Comparison of ENCODE assay signal across 32 mouse cellular contexts in the genomic region with DNA sequence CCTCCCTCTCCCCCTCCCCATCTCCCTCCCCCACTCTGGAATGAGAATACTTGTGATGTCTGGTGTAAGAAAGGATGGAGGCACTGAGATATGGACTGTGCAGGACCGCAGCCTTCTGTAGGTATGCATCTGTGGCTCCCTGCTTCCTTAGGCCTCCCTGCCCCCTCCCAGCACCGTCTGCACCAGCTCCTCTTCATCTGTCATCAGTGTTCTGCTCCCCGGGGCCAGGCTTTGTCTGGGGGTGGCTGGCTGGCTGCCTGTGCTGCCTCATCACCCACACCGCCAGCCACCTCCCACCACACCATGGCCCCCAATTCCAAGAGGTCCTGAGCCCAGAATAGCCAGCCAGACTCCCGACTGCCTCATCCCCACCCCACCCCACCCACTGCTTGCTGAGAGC. TPM values are rescaled to one million over a fixed set of nuclear protein-coding genes. Genes with fewer than 3 reads are reported as not detected.
DNase-seq lines count a peak whose midpoint lies in the region; ATAC-seq and TF ChIP-seq lines count a peak whose summit lies in the region.
"Had no signal": no experiment of that assay in that cellular context is flagged by ENCODE, and none has a peak within 500 bp of the region (broad histone marks: within the 10 kb centered on the region; RNA-seq: fewer than 3 reads in every experiment).

No protein-coding gene starts in this region.

- H3K27ac ChIP-seq in embryonic facial prominence, embryonic 14.5 days (replicated peaks; ENCODE audit: low read depth, low read length), result no peak overlapping the region
- no peak overlapping the region for H3K27ac ChIP-seq in embryonic facial prominence, embryonic 10.5 days (replicated peaks)
- H3K27ac ChIP-seq in lung, postnatal 0 days (ENCODE audit: low read length), result no peak overlapping the region
- H3K27ac ChIP-seq: embryonic facial prominence, embryonic 12.5 days; forebrain, embryonic 10.5 days; forebrain, embryonic 15.5 days; hindbrain, embryonic 13.5 days; left cerebral cortex, adult 2 months; limb, embryonic 15.5 days; liver, embryonic 13.5 days; midbrain, embryonic 15.5 days had no signal

- no peaks in the 10 kb centered on the region for H3K27me3 ChIP-seq in embryonic facial prominence, embryonic 14.5 days (replicated peaks; ENCODE audit: control insufficient read depth, insufficient read depth, low read length)
- peaks cover 4% of the 10 kb centered on the region; the same call in 1 of the 2 replicates for H3K27me3 ChIP-seq in embryonic facial prominence, embryonic 10.5 days (replicated peaks; ENCODE audit: low read depth, poor library complexity, severe bottlenecking)
- H3K27me3 ChIP-seq in lung, postnatal 0 days (replicated peaks; ENCODE audit: insufficient read depth, low read length), result no peaks in the 10 kb centered on the region
- H3K27me3 ChIP-seq: embryonic facial prominence, embryonic 12.5 days; forebrain, embryonic 15.5 days; limb, embryonic 15.5 days; liver, embryonic 13.5 days; midbrain, embryonic 15.5 days had no signal

- no peaks in the 10 kb centered on the region for H3K9me3 ChIP-seq in embryonic facial prominence, embryonic 14.5 days (ENCODE audit: control insufficient read depth, low read length)
- H3K9me3 ChIP-seq in embryonic facial prominence, embryonic 10.5 days, result no peaks in the 10 kb centered on the region
- H3K9me3 ChIP-seq in lung, postnatal 0 days (ENCODE audit: low read length), result no peaks in the 10 kb centered on the region
- H3K9me3 ChIP-seq: embryonic facial prominence, embryonic 12.5 days; forebrain, embryonic 10.5 days; forebrain, embryonic 15.5 days; heart, embryonic 12.5 days; hindbrain, embryonic 13.5 days; limb, embryonic 15.5 days; liver, embryonic 13.5 days; midbrain, embryonic 15.5 days had no signal

- TF ChIP-seq CTCF in lung, postnatal 0 days (IDR thresholded peaks at IDR 0.05), result no peak

- H3K4me3 ChIP-seq in embryonic facial prominence, embryonic 14.5 days (ENCODE audit: low read depth, low read length), result no peak overlapping the region
- H3K4me3 ChIP-seq in embryonic facial prominence, embryonic 10.5 days, result no peak overlapping the region
- no peak overlapping the region for H3K4me3 ChIP-seq in lung, postnatal 0 days (ENCODE audit: low read depth, low read length)
- H3K4me3 ChIP-seq: embryonic facial prominence, embryonic 12.5 days; forebrain, embryonic 10.5 days; forebrain, embryonic 15.5 days; heart, embryonic 12.5 days; hindbrain, embryonic 13.5 days; left cerebral cortex, adult 2 months; limb, embryonic 15.5 days; liver, embryonic 13.5 days; midbrain, embryonic 15.5 days had no signal

- no peak overlapping the region for H3K9ac ChIP-seq in embryonic facial prominence, embryonic 14.5 days (ENCODE audit: low read depth, low read length)
- no peak overlapping the region for H3K9ac ChIP-seq in lung, postnatal 0 days (replicated peaks; ENCODE audit: low read depth)
- H3K9ac ChIP-seq: embryonic facial prominence, embryonic 12.5 days; forebrain, embryonic 15.5 days; heart, embryonic 12.5 days; hindbrain, embryonic 13.5 days; limb, embryonic 15.5 days; liver, embryonic 13.5 days; midbrain, embryonic 15.5 days had no signal

- DNase-seq in embryonic facial prominence, embryonic 14.5 days (ENCODE audit: low spot score), result peak; percentile 26
- DNase-seq in embryonic facial prominence, embryonic 10.5 days (ENCODE audit: low spot score), result no peak
- peak; percentile 46 for DNase-seq in right cerebral cortex, adult 18-20 months
- no peak for DNase-seq in right cerebral cortex, postnatal 4 days
- peak; percentile 58 for DNase-seq in layer of hippocampus, adult 9-11 months
- no peak for DNase-seq in thymus, postnatal 14 days
- DNase-seq in lung, postnatal 0 days (ENCODE audit: low spot score), result no peak
- DNase-seq: adrenal gland, adult 2 months; adrenal gland, postnatal 36 days; cerebellum, adult 8-10 months; cerebellum, postnatal 36 days; gastrocnemius, postnatal 14 days; heart, adult 18-20 months; heart, postnatal 4 days; kidney, adult 8-10 months; kidney, postnatal 10 days; liver, embryonic 13.5 days; lung, adult 2 months; lung, postnatal 14 days had no signal

- no peak for TF ChIP-seq EP300 in lung, postnatal 0 days (IDR thresholded peaks at IDR 0.05)

- ATAC-seq in embryonic facial prominence, embryonic 14.5 days (ENCODE audit: low read depth), result peak; percentile 37; the same call in 1 of the 2 replicates
- ATAC-seq in lung, postnatal 0 days, result no peak
- ATAC-seq: activated CD4-positive, CD25-positive, alpha-beta regulatory T cell, adult 4 months; forebrain, embryonic 15.5 days; intestine, embryonic 16.5 days; midbrain, embryonic 15.5 days had no signal

- H3K4me1 ChIP-seq in embryonic facial prominence, embryonic 14.5 days (ENCODE audit: control insufficient read depth, insufficient read depth, low read length), result no peaks in the 10 kb centered on the region
- no peaks in the 10 kb centered on the region for H3K4me1 ChIP-seq in embryonic facial prominence, embryonic 10.5 days
- no peaks in the 10 kb centered on the region for H3K4me1 ChIP-seq in lung, postnatal 0 days (ENCODE audit: insufficient read depth, low read depth, low read length)
- H3K4me1 ChIP-seq: embryonic facial prominence, embryonic 12.5 days; forebrain, embryonic 10.5 days; forebrain, embryonic 15.5 days; hindbrain, embryonic 13.5 days; limb, embryonic 15.5 days; liver, embryonic 13.5 days; midbrain, embryonic 15.5 days had no signal

- WGBS in embryonic facial prominence, embryonic 14.5 days, result 44% methylated on average over 5 of the region's 5 CpGs
- 53% methylated on average over 5 of the region's 5 CpGs for WGBS in embryonic facial prominence, embryonic 10.5 days
- 37% methylated on average over 5 of the region's 5 CpGs for WGBS in lung, postnatal 0 days

- no peak overlapping the region for H3K4me2 ChIP-seq in embryonic facial prominence, embryonic 14.5 days (ENCODE audit: low read depth, low read length)
- no peak overlapping the region for H3K4me2 ChIP-seq in lung, postnatal 0 days (replicated peaks; ENCODE audit: low read depth, low read length)
- H3K4me2 ChIP-seq: embryonic facial prominence, embryonic 12.5 days; forebrain, embryonic 15.5 days; heart, embryonic 12.5 days; hindbrain, embryonic 13.5 days; limb, embryonic 15.5 days; liver, embryonic 13.5 days; midbrain, embryonic 15.5 days had no signal

- H3K36me3 ChIP-seq in embryonic facial prominence, embryonic 14.5 days (ENCODE audit: control insufficient read depth, insufficient read depth, low read length), result no peaks in the 10 kb centered on the region
- no peaks in the 10 kb centered on the region for H3K36me3 ChIP-seq in embryonic facial prominence, embryonic 10.5 days (replicated peaks)
- H3K36me3 ChIP-seq in lung, postnatal 0 days (ENCODE audit: insufficient read depth, low read length), result no peaks in the 10 kb centered on the region
- H3K36me3 ChIP-seq: embryonic facial prominence, embryonic 12.5 days; forebrain, embryonic 10.5 days; forebrain, embryonic 15.5 days; heart, embryonic 12.5 days; hindbrain, embryonic 13.5 days; limb, embryonic 15.5 days; liver, embryonic 13.5 days; midbrain, embryonic 15.5 days had no signal

RNA-seq across cellular contexts. Expression of gene Myod1, which starts 12.1 kb away (rescaled TPM):
- 46.5 and 50.7 TPM in 2 replicates for polyA plus RNA-seq in embryonic facial prominence, embryonic 14.5 days (2014; fragmentation: Nextera tagmentation; extraction: Ambion mirVana)
- 0.62 and 2.0 TPM in 2 replicates for polyA plus RNA-seq in embryonic facial prominence, embryonic 10.5 days (2016; fragmentation: Nextera tagmentation; extraction: Ambion mirVana)
- polyA plus RNA-seq in lung, postnatal 0 days (2015; fragmentation: Nextera tagmentation; extraction: Ambion mirVana), result not detected in 2 replicates
- polyA plus RNA-seq: activated CD4-positive, CD25-positive, alpha-beta regulatory T cell, adult 4 months; adrenal gland, adult 2 months; forebrain, embryonic 10.5 days; heart, postnatal 0 days; large intestine, adult 2 months; small intestine, adult 2 months had no signal

RNA-seq across cellular contexts. Expression of gene Kcnc1, which starts 32.1 kb away (rescaled TPM):
- polyA plus RNA-seq in embryonic facial prominence, embryonic 14.5 days (2014; fragmentation: Nextera tagmentation; extraction: Ambion mirVana), result 0.69 and 1.1 TPM in 2 replicates
- 0.58 and 0.69 TPM in 2 replicates for polyA plus RNA-seq in embryonic facial prominence, embryonic 10.5 days (2016; fragmentation: Nextera tagmentation; extraction: Ambion mirVana)
- polyA plus RNA-seq in lung, postnatal 0 days (2015; fragmentation: Nextera tagmentation; extraction: Ambion mirVana), result 0.06 and 0.07 TPM in 2 replicates
- polyA plus RNA-seq: activated CD4-positive, CD25-positive, alpha-beta regulatory T cell, adult 4 months; heart, postnatal 0 days had no signal

Comparison
In these comparisons a context has a peak if more than half of its experiments do, and no peak if none do; other contexts are left out.
1. DNase-seq: peak in embryonic facial prominence, embryonic 14.5 days (single experiment), right cerebral cortex, adult 18-20 months (single experiment) and layer of hippocampus, adult 9-11 months (single experiment); none in embryonic facial prominence, embryonic 10.5 days (single experiment), right cerebral cortex, postnatal 4 days (single experiment), thymus, postnatal 14 days (single experiment) and lung, postnatal 0 days (single experiment).
2. RNA of gene Myod1, which starts 12.1 kb away (polyA plus RNA-seq): 46.5 to 50.7 TPM in embryonic facial prominence, embryonic 14.5 days; 0.62 to 2.0 TPM in embryonic facial prominence, embryonic 10.5 days and not detected in lung, postnatal 0 days; every median in the first group is over 10 times any median in the second.